Mouse (Mus musculus) limb, embryonic 14.5 days (tissue): ENCODE data around the gene Mrpl45. TPM values are rescaled to one million over a fixed set of nuclear protein-coding genes. Genes with fewer than 3 reads are reported as not detected.
"Not testable (repeated sequence)": the region's sequence is repeated elsewhere in the genome, so short reads cannot be mapped to it uniquely, and the experiment has no call there.

Experiments used
- ATAC-seq: fragments of 200-750 bp; cut with Nextera tagmentation; 2 replicates; pipeline ENCODE4 v1.8.0; 2017; ENCODE audit warnings: low read depth, moderate number of reproducible peaks, moderate TSS enrichment; ENCODE audit not compliant: low FRiP score
- DNase-seq: peaks from one replicate; pipeline ENCODE4 v3.0.0-alpha.2; 2015; ENCODE audit warnings: low spot score
- H3K27ac ChIP-seq: fragments of 300-500 bp; sonication (generic); replicated peaks from 2 replicates; pipeline ENCODE4 v1.5.1; 2014; ENCODE audit warnings: low read depth, mild to moderate bottlenecking, low read length, moderate library complexity, mixed read lengths
- H3K27me3 ChIP-seq: fragments of 300-500 bp; sonication (generic); 2 replicates; pipeline ENCODE4 v1.6.1; 2014; ENCODE audit warnings: low read length, mixed read lengths; ENCODE audit not compliant: control insufficient read depth, insufficient read depth
- H3K36me3 ChIP-seq: fragments of 300-500 bp; sonication (generic); 2 replicates; pipeline ENCODE4 v1.6.1; 2014; ENCODE audit warnings: mild to moderate bottlenecking, low read length, moderate library complexity, mixed read lengths; ENCODE audit not compliant: control insufficient read depth, insufficient read depth
- H3K4me1 ChIP-seq: fragments of 300-500 bp; sonication (generic); 2 replicates; pipeline ENCODE4 v1.6.1; 2014; ENCODE audit warnings: antibody characterized with exemption, low read length, mixed read lengths; ENCODE audit not compliant: control insufficient read depth, insufficient read depth
- H3K4me2 ChIP-seq: fragments of 300-500 bp; sonication (generic); replicated peaks from 2 replicates; pipeline ENCODE4 v1.6.1; 2014; ENCODE audit warnings: low read depth, mild to moderate bottlenecking, low read length, moderate library complexity; ENCODE audit not compliant: severe bottlenecking
- H3K4me3 ChIP-seq: fragments of 300-500 bp; sonication (generic); replicated peaks from 2 replicates; pipeline ENCODE4 v1.5.1; 2014; ENCODE audit warnings: low read length
- H3K9ac ChIP-seq: fragments of 300-500 bp; sonication (generic); 2 replicates; pipeline ENCODE4 v1.6.1; 2014; ENCODE audit warnings: mild to moderate bottlenecking, low read depth, low read length, moderate library complexity; ENCODE audit not compliant: severe bottlenecking
- H3K9me3 ChIP-seq: fragments of 300-500 bp; sonication (generic); 2 replicates; pipeline ENCODE4 v1.6.1; 2016; ENCODE audit warnings: low read length; ENCODE audit not compliant: control insufficient read depth
- POLR2A ChIP-seq: fragments of 200-500 bp; IDR thresholded peaks from 2 replicates; pipeline ENCODE4 v1.8.0; 2012; ENCODE audit warnings: inconsistent platforms, mild to moderate bottlenecking, moderate library complexity, borderline replicate concordance; ENCODE audit not compliant: insufficient read depth, insufficient read length; ENCODE audit errors: extremely low read depth
- WGBS: fragments of 180-500 bp; shearing (Covaris S2); extraction: QIAGEN DNeasy Blood & Tissue Kit; methylation state at CpG from one replicate; pipeline ENCODE4 v1.1.7; 2014; 5-methylcytosine and 5-hydroxymethylcytosine counted together
- polyA plus RNA-seq, 2 experiments: library from polyadenylated mRNA; depleted of rRNA in 1 of 2; stranded (reverse) in 1 of 2; unstranded in 1 of 2; fragments of >200 nt; fragmentation: Nextera tagmentation in 1 of 2; extraction: Ambion mirVana in 1 of 2; gene quantifications; 2 replicates each; pipeline versions ENCODE4 v1.2.1 to v1.2.3; 2012 to 2014

The Mrpl45 gene
- polyA plus RNA-seq, 2 experiments, result 22.7 to 42.8 TPM

DNA sequence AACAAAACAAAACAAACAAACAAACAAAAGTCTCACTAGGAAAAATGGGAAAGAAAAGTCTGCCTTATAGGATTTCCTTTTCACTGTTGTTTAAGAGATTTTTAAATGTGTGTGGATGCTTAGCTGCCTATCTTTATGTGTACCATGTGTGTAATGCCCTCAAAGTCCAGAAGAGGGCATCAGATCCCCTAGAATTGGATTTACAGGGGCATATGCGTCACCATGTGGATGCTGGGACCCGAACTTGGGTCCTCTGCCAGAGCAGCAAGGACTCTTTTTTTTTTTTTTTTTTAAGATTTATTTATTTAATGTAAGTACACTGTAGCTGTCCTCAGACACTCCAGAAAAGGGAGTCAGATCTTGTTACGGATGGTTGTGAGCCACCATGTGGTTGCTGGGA lies 1.4 kb upstream of the Mrpl45 start:
- H3K4me1 ChIP-seq, result peaks cover 18% of the 10 kb centered on the region
- 89% methylated on average over 3 of the region's 3 CpGs for WGBS
- ATAC-seq (no peak), DNase-seq (no peak)
- H3K36me3 ChIP-seq, result peaks cover 8% of the 10 kb centered on the region; the same call in 1 of the 2 replicates
- no peaks in the 10 kb centered on the region for H3K9me3 ChIP-seq
- H3K4me2 ChIP-seq, result no peak overlapping the region
- no peak overlapping the region for H3K27ac ChIP-seq
- no peak overlapping the region for H3K4me3 ChIP-seq
- no peaks in the 10 kb centered on the region for H3K27me3 ChIP-seq
- H3K9ac ChIP-seq, result no peak overlapping the region
- TF ChIP-seq POLR2A, result no peak

DNA sequence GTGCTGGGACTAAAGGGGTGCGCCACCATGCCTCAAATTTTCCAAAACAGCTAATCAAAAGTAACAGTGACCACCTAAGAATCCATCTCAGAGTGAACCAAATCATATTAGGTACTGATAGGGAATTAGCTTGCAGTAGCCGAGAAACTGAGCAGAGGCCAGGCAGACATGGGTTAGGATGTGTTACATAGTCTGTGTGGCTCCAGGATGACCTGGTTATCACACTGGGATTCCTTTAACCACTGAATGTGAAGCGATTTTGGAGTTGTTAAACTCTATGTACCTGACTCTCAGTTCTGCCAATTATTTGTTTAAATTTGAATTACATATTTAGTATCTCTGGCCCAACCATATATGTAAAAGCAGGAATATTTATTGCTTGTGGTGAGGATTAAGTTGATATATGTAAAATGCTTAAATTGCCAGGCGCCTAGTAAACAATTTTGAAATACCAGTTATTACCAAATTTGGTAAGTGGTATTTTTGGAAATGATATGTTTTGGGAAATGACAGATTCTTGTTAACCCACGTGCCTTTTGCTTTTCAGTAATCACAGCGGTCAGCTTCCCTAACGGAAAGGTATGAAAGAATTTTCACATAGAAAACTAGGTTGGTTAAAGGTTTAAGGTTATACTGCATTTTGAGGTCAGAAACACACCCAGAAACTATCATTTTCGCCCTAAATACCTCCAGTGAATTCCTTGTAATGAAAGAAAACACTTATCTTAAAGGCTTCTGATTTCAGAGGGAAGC lies 589 bp upstream of the Mrpl45 start:
- peaks cover 15% of the 10 kb centered on the region for H3K4me1 ChIP-seq
- peak overlapping the region; percentile 3; the same call in 1 of the 2 replicates for H3K9ac ChIP-seq
- no peak overlapping the region; the same call in 1 of the 2 replicates for H3K27ac ChIP-seq
- peak overlapping the region; percentile 39 for H3K4me2 ChIP-seq
- no peak for ATAC-seq
- peaks cover 11% of the 10 kb centered on the region; the same call in 1 of the 2 replicates for H3K36me3 ChIP-seq
- H3K27me3 ChIP-seq, result no peaks in the 10 kb centered on the region
- peak overlapping the region; percentile 45 for H3K4me3 ChIP-seq
- 48% methylated on average over 8 of the region's 8 CpGs for WGBS
- DNase-seq, result no peak
- TF ChIP-seq POLR2A, result no peak
- H3K9me3 ChIP-seq, result no peaks in the 10 kb centered on the region

DNA sequence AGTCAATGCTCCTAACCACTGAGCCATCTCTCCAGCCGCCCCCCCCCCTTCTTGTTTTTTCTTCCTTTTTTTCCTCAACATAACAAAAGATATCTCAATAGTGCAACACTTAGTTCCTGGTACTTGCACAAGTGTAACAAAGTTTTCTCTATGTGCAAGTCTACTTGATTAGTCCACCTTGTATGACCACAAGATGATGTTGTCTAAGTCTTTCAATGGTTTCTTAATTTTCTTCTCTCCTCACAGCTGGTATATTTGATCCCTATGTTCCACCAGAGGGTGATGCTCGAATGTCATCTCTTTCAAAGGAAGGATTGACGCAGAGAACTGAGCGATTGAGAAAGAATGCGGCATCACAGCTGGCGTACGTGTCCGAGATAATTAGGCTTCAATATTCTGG lies 5.7 kb downstream of the Mrpl45 start:
- no peak overlapping the region for H3K9ac ChIP-seq
- H3K4me3 ChIP-seq, result no peak overlapping the region
- DNase-seq (no peak), ATAC-seq (no peak)
- H3K36me3 ChIP-seq, result peaks cover 43% of the 10 kb centered on the region
- H3K9me3 ChIP-seq, result no peaks in the 10 kb centered on the region
- peaks cover 5% of the 10 kb centered on the region; the same call in 1 of the 2 replicates for H3K4me1 ChIP-seq
- no peaks in the 10 kb centered on the region for H3K27me3 ChIP-seq
- TF ChIP-seq POLR2A, result no peak
- H3K27ac ChIP-seq, result no peak overlapping the region
- 95% methylated on average over 8 of the region's 8 CpGs for WGBS
- H3K4me2 ChIP-seq, result no peak overlapping the region

GRCm38 (mm10) chr11:97321894-97322600 lies 6.5 kb downstream of the Mrpl45 start:
- 88% methylated on average over 8 of the region's 8 CpGs for WGBS
- H3K4me1 ChIP-seq, result not testable (repeated sequence)

GRCm38 (mm10) chr11:97325224-97325623 lies 9.7 kb downstream of the Mrpl45 start:
- Histone ChIP-seq H3K27me3 (no peaks in the 10 kb centered on the region), H3K4me3 (no peak overlapping the region), H3K9ac (no peak overlapping the region), H3K36me3 (peaks cover 69% of the 10 kb centered on the region), H3K4me2 (no peak overlapping the region), H3K27ac (no peak overlapping the region), H3K9me3 (no peaks in the 10 kb centered on the region), H3K4me1 (no peaks in the 10 kb centered on the region)
- WGBS, result 65% methylated on average over 1 of the region's 1 CpGs
- DNase-seq (no peak), ATAC-seq (no peak)
- TF ChIP-seq POLR2A, result no peak

More at GRCm38 (mm10) chr11:97321894-97322600, 6.5 kb downstream of the Mrpl45 start:
- not testable (repeated sequence) for H3K9ac ChIP-seq, H3K9me3 ChIP-seq, H3K4me3 ChIP-seq, DNase-seq, H3K27me3 ChIP-seq, H3K4me2 ChIP-seq, ATAC-seq, H3K27ac ChIP-seq
- peaks cover 52% of the 10 kb centered on the region for H3K36me3 ChIP-seq
